Mouse (Mus musculus) liver, embryonic 15.5 days (tissue): Measurements from ENCODE around the gene Slc9a8. TPM values are rescaled to one million over a fixed set of nuclear protein-coding genes. Genes with fewer than 3 reads are reported as not detected.

Source experiments
- ATAC-seq: fragments of 200-750 bp; cut with Nextera tagmentation; 2 replicates; pipeline ENCODE4 v1.8.0; 2017; ENCODE audit warnings: moderate number of reproducible peaks, mild to moderate bottlenecking, moderate library complexity; ENCODE audit not compliant: insufficient read depth
- H3K27ac ChIP-seq: fragments of 300-500 bp; sonication (generic); replicated peaks from 2 replicates; pipeline ENCODE4 v1.5.1; 2015; ENCODE audit warnings: mild to moderate bottlenecking, inconsistent platforms
- H3K27me3 ChIP-seq: fragments of 300-500 bp; sonication (generic); 2 replicates; pipeline ENCODE4 v1.6.1; 2015; ENCODE audit warnings: mild to moderate bottlenecking, inconsistent platforms
- H3K36me3 ChIP-seq: fragments of 300-500 bp; sonication (generic); replicated peaks from 2 replicates; pipeline ENCODE4 v1.6.1; 2015; ENCODE audit warnings: moderate library complexity, mild to moderate bottlenecking, inconsistent platforms
- H3K4me1 ChIP-seq: fragments of 300-500 bp; sonication (generic); replicated peaks from 2 replicates; pipeline ENCODE4 v1.6.1; 2015; ENCODE audit warnings: inconsistent platforms
- H3K4me2 ChIP-seq: fragments of 300-500 bp; sonication (generic); 2 replicates; pipeline ENCODE4 v1.6.1; 2015; ENCODE audit warnings: moderate library complexity, mild to moderate bottlenecking, inconsistent platforms
- H3K4me3 ChIP-seq: fragments of 300-500 bp; sonication (generic); replicated peaks from 2 replicates; pipeline ENCODE4 v1.5.1; 2015; ENCODE audit warnings: mild to moderate bottlenecking, inconsistent platforms
- H3K9ac ChIP-seq: fragments of 300-500 bp; sonication (generic); 2 replicates; pipeline ENCODE4 v1.6.1; 2015; ENCODE audit warnings: moderate library complexity, mild to moderate bottlenecking, inconsistent platforms
- H3K9me3 ChIP-seq: fragments of 300-500 bp; sonication (generic); replicated peaks from 2 replicates; pipeline ENCODE4 v1.6.1; 2016; ENCODE audit warnings: inconsistent platforms
- WGBS: fragments of 180-500 bp; shearing (Covaris S2); methylation state at CpG from one replicate; pipeline ENCODE4 v1.1.7; 2015; ENCODE audit warnings: mixed read lengths; ENCODE audit not compliant: insufficient replicate concordance; 5-methylcytosine and 5-hydroxymethylcytosine counted together
- polyA plus RNA-seq: library from polyadenylated mRNA; unstranded; fragments of >200 nt; fragmentation: Nextera tagmentation; extraction: Ambion mirVana; gene quantifications from 2 replicates; pipeline ENCODE4 v1.2.1, GENCODE M21; 2015

Slc9a8 gene
- polyA plus RNA-seq, result 12.7 and 15.2 TPM in 2 replicates

DNA sequence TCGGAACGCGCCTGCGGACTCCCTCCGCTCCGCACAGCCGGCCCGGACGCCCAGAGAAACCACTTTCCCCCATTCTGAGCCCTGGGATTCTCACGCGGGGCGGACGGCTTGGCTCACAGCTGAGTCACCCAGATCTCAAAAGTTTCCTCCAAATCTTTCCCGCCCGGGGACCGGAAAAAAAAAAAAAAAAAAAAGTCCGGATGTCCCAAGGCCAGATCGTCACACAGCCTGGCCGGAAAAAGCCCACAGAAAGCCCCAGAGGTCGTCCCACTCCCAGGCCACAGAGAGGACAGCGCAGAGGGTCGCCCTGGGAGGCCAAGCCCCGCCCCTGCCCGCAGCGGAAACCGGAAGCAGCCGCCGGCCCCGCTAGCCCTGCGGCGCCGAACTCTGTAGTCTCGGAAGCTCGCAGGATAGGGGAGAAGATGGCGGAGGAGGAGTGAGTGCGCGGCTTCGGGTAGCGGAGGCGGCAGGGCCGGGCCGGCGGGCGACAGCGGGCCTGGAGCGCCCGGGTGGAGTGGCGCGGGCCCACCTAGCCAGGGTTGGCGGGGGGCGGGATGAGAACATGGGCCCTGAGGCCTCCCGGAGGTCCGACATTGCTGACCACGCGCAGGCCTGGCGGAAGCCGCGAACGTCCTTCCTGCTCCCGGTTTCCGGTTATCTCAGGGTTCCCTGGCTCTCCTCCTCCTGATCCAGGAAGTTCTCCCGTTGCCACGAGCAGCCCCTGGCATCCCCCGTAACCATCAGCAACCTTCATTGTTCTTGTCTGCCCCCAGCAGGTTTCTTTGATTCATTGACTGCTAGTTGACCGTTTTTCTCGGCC, at the start of gene Slc9a8:
Gene Slc9a8, plus strand, starts transcription at position 383 of the 820 bp plus-strand sequence.
- Histone ChIP-seq H3K4me1 (peaks cover 77% of the 10 kb centered on the region), H3K9me3 (no peaks in the 10 kb centered on the region), H3K36me3 (peaks cover 36% of the 10 kb centered on the region), H3K27ac (peak within 1 kb of the TSS; percentile 97), H3K9ac (peak within 1 kb of the TSS; percentile 97), H3K27me3 (no peaks in the 10 kb centered on the region), H3K4me3 (peak within 1 kb of the TSS; percentile 98), H3K4me2 (peak within 1 kb of the TSS; percentile 75)
- peak; percentile 93 for ATAC-seq
- WGBS, result under 1% methylated on average over 66 of the region's 66 CpGs

DNA sequence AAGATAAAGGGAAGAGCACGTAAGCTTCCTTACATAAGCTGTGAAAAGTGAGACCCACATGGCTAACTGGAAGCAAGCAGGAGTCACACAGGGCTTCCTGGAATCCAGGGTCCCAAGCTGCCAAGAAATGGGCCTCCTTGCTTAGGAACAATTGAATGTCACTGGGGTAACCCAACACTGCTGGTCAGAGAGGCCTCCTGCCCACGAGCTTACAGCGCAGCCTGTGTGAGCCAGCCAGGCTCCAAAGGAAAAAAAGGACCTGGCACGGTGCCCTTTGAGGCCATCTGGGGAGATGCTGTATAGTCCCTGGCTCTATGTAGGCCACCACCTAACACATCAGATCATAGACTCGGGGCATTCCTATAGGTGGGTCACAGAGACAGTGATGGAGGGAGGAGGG, 48.2 kb upstream of the Slc9a8 start:
- Histone ChIP-seq H3K27me3 (peaks cover 6% of the 10 kb centered on the region; the same call in 1 of the 2 replicates), H3K4me1 (peaks cover 21% of the 10 kb centered on the region), H3K4me3 (no peak overlapping the region), H3K9me3 (no peaks in the 10 kb centered on the region), H3K36me3 (no peaks in the 10 kb centered on the region), H3K27ac (no peak overlapping the region), H3K9ac (no peak overlapping the region), H3K4me2 (no peak overlapping the region)
- no peak for ATAC-seq
- WGBS, result 67% methylated on average over 5 of the region's 5 CpGs

- no peaks in the 10 kb centered on the region for H3K9me3 ChIP-seq
- no peak overlapping the region for H3K4me2 ChIP-seq
- H3K4me1 ChIP-seq, result peaks cover 27% of the 10 kb centered on the region
- no peaks in the 10 kb centered on the region for H3K36me3 ChIP-seq
- WGBS, result 79% methylated on average over 12 of the region's 12 CpGs
- peaks cover 5% of the 10 kb centered on the region; the same call in 1 of the 2 replicates for H3K27me3 ChIP-seq
- H3K9ac ChIP-seq, result no peak overlapping the region
- no peak overlapping the region for H3K4me3 ChIP-seq
- no peak overlapping the region for H3K27ac ChIP-seq
- no peak for ATAC-seq
Measured at GRCm38 (mm10) chr2:167374191-167374805, 47.2 kb upstream of the Slc9a8 start.

DNA sequence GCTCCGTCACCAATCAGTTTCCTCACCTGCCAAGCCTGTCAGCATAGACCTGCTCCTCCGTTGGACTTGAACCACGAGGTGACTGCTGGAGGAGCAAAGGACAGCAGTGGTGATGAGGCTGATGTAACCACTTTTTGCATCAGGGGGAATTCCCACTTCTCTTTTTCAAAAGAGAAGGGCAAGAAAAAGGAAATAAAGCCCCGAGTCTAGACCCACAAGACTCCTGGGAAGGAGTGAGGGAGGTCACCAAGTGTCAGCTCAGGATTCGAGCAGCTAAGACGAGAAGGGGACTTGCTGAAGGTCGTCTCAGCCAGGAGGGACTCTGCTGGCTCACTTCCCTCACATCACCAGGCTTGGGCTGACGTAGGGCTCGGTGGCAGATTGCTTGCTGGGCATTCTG, 46.4 kb upstream of the Slc9a8 start:
- 20% methylated on average over 9 of the region's 9 CpGs for WGBS
- ATAC-seq, result peak; percentile 20; the same call in 1 of the 2 replicates

DNA sequence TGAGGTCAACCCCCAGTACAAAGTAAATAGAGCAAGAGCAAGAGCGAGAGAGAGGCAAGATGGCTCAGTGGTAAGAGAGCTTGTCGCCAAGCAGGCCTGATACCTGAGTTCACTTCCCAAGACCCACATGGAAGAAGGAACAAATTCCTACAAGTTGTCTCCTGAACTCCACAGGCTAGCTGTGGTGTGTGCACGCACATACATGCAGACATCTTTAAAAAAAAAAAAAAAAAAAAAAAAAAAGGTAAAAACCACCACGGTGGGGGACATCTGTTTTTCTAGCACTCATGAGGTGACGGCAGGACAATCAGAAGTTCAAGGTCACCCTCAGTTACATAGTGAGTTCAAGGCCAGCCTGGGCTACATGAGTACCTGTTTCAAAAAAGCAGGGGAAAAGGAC, 45.8 kb upstream of the Slc9a8 start:
- H3K4me1 ChIP-seq, result peaks cover 35% of the 10 kb centered on the region
- no peaks in the 10 kb centered on the region for H3K36me3 ChIP-seq
- no peak overlapping the region for H3K27ac ChIP-seq
- peaks cover 3% of the 10 kb centered on the region; the same call in 1 of the 2 replicates for H3K27me3 ChIP-seq
- H3K9me3 ChIP-seq, result no peaks in the 10 kb centered on the region
- 67% methylated on average over 5 of the region's 5 CpGs for WGBS
- no peak overlapping the region for H3K9ac ChIP-seq
- H3K4me3 ChIP-seq, result no peak overlapping the region
- H3K4me2 ChIP-seq, result no peak overlapping the region
- ATAC-seq, result no peak

More for the DNA sequence above, 46.4 kb upstream of the Slc9a8 start:
- no peak overlapping the region for H3K4me2 ChIP-seq
- H3K9ac ChIP-seq, result no peak overlapping the region
- H3K36me3 ChIP-seq, result no peaks in the 10 kb centered on the region
- no peak overlapping the region for H3K4me3 ChIP-seq
- H3K4me1 ChIP-seq, result peaks cover 30% of the 10 kb centered on the region
- no peaks in the 10 kb centered on the region for H3K9me3 ChIP-seq
- no peak overlapping the region for H3K27ac ChIP-seq
- H3K27me3 ChIP-seq, result peaks cover 3% of the 10 kb centered on the region; the same call in 1 of the 2 replicates

DNA sequence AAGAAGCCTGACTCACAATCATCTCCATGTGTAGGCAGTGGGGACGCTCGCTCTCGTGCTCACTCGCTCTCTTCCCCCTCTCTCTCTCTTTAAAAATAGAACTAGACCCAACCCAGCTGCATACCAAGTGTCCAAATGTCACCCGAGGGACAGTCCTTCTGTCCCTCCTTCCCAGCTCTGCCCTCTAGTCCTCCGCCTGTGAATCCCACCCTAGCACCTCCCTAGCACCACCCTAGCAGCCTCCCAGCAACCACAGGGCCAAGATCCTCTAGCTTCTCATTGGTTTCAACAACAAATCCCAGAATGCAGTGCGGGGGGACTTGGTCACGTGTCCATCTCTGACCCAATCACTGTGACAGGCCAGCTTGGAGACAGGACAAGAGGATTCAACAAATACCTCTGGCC, 45.4 kb upstream of the Slc9a8 start:
- no peak overlapping the region for H3K9ac ChIP-seq
- H3K9me3 ChIP-seq, result no peaks in the 10 kb centered on the region
- ATAC-seq, result no peak
- H3K27ac ChIP-seq, result no peak overlapping the region
- no peak overlapping the region for H3K4me2 ChIP-seq
- peaks cover 3% of the 10 kb centered on the region; the same call in 1 of the 2 replicates for H3K27me3 ChIP-seq
- WGBS, result 61% methylated on average over 8 of the region's 8 CpGs
- peaks cover 39% of the 10 kb centered on the region for H3K4me1 ChIP-seq
- no peak overlapping the region for H3K4me3 ChIP-seq
- no peaks in the 10 kb centered on the region for H3K36me3 ChIP-seq

- WGBS, result 4% methylated on average over 3 of the region's 3 CpGs
- ATAC-seq, result no peak
- no peaks in the 10 kb centered on the region for H3K36me3 ChIP-seq
- peaks cover 3% of the 10 kb centered on the region; the same call in 1 of the 2 replicates for H3K27me3 ChIP-seq
- no peak overlapping the region for H3K27ac ChIP-seq
- H3K4me1 ChIP-seq, result peaks cover 53% of the 10 kb centered on the region
- no peak overlapping the region for H3K4me3 ChIP-seq
- H3K4me2 ChIP-seq, result no peak overlapping the region
- H3K9ac ChIP-seq, result no peak overlapping the region
- no peaks in the 10 kb centered on the region for H3K9me3 ChIP-seq
Measured at GRCm38 (mm10) chr2:167377697-167378096, 43.8 kb upstream of the Slc9a8 start.

DNA sequence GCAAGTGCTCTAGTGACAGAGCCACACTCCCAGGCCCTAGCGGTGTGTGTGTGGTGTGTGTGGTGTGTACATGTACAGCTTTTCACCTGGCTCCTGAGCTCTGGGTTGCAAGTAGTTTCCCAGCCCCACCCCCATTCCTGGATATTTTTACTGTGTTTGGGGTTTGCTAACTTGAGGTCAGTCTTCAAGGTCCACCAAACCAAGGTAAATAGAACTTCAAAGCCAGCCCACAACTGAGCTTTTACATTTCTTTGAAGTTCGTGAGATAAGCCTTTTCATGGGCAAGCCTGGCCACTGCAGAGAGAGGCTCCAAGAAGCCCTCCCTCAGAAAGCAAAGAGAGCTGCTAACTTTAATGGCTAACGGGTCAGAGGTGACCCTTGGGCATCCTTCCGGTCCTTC, 42.5 kb upstream of the Slc9a8 start:
- WGBS, result 46% methylated on average over 4 of the region's 4 CpGs
- no peaks in the 10 kb centered on the region for H3K9me3 ChIP-seq
- no peak overlapping the region for H3K9ac ChIP-seq
- no peak for ATAC-seq
- no peaks in the 10 kb centered on the region for H3K36me3 ChIP-seq
- peaks cover under 1% of the 10 kb centered on the region; the same call in 1 of the 2 replicates for H3K27me3 ChIP-seq
- no peak overlapping the region for H3K27ac ChIP-seq
- H3K4me3 ChIP-seq, result no peak overlapping the region
- H3K4me1 ChIP-seq, result peaks cover 57% of the 10 kb centered on the region
- no peak overlapping the region for H3K4me2 ChIP-seq

DNA sequence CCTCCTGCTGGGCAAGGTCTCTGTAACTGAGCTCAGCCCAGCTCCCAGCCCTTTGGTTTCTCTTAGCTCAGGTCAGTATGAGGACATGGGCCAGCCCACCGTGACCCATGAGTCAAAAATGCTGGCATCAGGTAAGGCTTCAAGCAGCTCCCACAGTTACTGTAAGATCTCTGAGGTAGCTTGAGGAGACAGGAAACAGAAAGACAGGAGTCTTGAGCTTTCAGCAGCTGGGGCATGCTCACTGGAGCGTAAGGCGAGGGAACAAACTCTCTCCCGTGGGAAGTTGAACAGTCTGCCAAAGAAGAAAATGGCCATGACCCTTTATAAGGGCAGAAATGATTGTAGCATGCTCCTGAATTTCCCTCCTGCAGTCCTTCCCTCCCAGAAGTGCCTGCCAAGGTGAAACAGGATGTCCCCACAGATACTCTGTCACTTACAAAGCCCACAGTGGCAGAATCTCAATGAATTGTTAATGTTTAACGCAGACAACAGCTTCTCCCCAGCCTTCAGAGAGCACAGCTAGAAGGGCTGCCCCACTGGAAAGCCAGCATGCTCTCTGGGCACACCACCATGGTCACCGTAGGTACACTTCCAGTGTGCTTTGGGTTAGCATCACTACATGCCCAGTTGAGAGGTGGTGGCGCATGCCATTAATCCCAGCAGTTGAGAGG, 40.8 kb upstream of the Slc9a8 start:
- no peak; the same call in 1 of the 2 replicates for ATAC-seq
- H3K9me3 ChIP-seq, result no peaks in the 10 kb centered on the region
- H3K27me3 ChIP-seq, result no peaks in the 10 kb centered on the region
- 53% methylated on average over 7 of the region's 7 CpGs for WGBS
- peaks cover 49% of the 10 kb centered on the region for H3K4me1 ChIP-seq
- no peak overlapping the region for H3K4me3 ChIP-seq
- H3K4me2 ChIP-seq, result no peak overlapping the region
- H3K9ac ChIP-seq, result no peak overlapping the region
- 0 out of 2 replicates have a peak overlapping the region, but pooled peaks have one; percentile 48 for H3K27ac ChIP-seq
- no peaks in the 10 kb centered on the region for H3K36me3 ChIP-seq

DNA sequence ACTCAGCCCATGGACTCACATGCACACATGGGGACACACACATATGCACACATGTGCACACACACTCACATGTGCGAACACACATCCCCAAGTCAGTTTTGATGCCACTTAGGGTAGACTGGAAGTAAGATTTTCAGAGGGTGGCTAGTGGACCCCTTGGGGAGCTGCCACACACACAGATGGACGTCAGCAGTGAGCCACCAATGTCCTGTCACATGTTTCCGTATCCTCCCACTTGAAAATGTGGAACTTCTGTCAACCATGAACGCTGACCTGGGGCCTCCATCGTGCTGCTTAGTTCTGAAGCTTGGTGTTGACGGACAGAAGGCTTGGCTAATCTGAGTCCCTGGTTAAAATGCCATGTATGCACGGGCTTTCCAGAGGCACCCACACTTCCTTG, 39.9 kb upstream of the Slc9a8 start:
- 34% methylated on average over 7 of the region's 7 CpGs for WGBS

GRCm38 (mm10) chr2:167382389-167382788, 39.1 kb upstream of the Slc9a8 start:
- no peak for ATAC-seq

More for the DNA sequence above, 39.9 kb upstream of the Slc9a8 start:
- Histone ChIP-seq H3K36me3 (no peaks in the 10 kb centered on the region), H3K9ac (no peak overlapping the region), H3K27ac (no peak overlapping the region), H3K27me3 (no peaks in the 10 kb centered on the region), H3K4me3 (no peak overlapping the region), H3K9me3 (no peaks in the 10 kb centered on the region), H3K4me2 (no peak overlapping the region), H3K4me1 (peaks cover 46% of the 10 kb centered on the region)
- ATAC-seq, result no peak

More at GRCm38 (mm10) chr2:167382389-167382788, 39.1 kb upstream of the Slc9a8 start:
- H3K27ac ChIP-seq, result no peak overlapping the region
- no peak overlapping the region for H3K4me2 ChIP-seq
- peaks cover 43% of the 10 kb centered on the region for H3K4me1 ChIP-seq
- WGBS, result 63% methylated on average over 7 of the region's 7 CpGs
- H3K9ac ChIP-seq, result no peak overlapping the region
- H3K27me3 ChIP-seq, result no peaks in the 10 kb centered on the region
- H3K4me3 ChIP-seq, result no peak overlapping the region
- no peaks in the 10 kb centered on the region for H3K9me3 ChIP-seq
- H3K36me3 ChIP-seq, result no peaks in the 10 kb centered on the region
